Mouse (Mus musculus): ENCODE measurements at regions not wholly inside any gene's neighbourhood (a gene's known extent, or its start where the extent isn't known, plus 50 kb on each side); places are given as distances from the start of the nearest gene placed in this dataset.
A peak's percentile ranks its signal among the peaks of the same experiment; 100 is the strongest.

- no peak for ATAC-seq (replicated peaks; ENCODE audit: low read depth, poor library complexity, severe bottlenecking)
Observed at GRCm38 (mm10) chr4:122025866-122026265, 404.0 kb upstream of the Gm12887 start.

- ATAC-seq (replicated peaks; ENCODE audit: low read depth, poor library complexity, severe bottlenecking): no peak
Observed at GRCm38 (mm10) chr4:122022854-122023253, 401.0 kb upstream of the Gm12887 start.

GRCm38 (mm10) chr4:122008938-122009459, 387.1 kb upstream of the Gm12887 start:
- ATAC-seq (replicated peaks; ENCODE audit: low read depth, poor library complexity, severe bottlenecking): 0 out of 2 replicates have a peak, but pooled peaks have one; percentile 45

- ATAC-seq (replicated peaks; ENCODE audit: low read depth, poor library complexity, severe bottlenecking): peak; percentile 15; the same call in 1 of the 2 replicates
Observed at GRCm38 (mm10) chr4:122008168-122008839, 386.4 kb upstream of the Gm12887 start.

GRCm38 (mm10) chr4:121986741-121987140, 364.8 kb upstream of the Gm12887 start:
- no peak for ATAC-seq (replicated peaks; ENCODE audit: low read depth, poor library complexity, severe bottlenecking)

- no peak for ATAC-seq (replicated peaks; ENCODE audit: low read depth, poor library complexity, severe bottlenecking)
Observed at GRCm38 (mm10) chr4:121985371-121985770, 363.5 kb upstream of the Gm12887 start.

- ATAC-seq (replicated peaks; ENCODE audit: low read depth, poor library complexity, severe bottlenecking): no peak
Observed at GRCm38 (mm10) chr4:121975831-121976230, 353.9 kb upstream of the Gm12887 start.

Measured in common myeloid progenitor, adult 5-6 weeks (primary cell).